Mouse (Mus musculus) liver, embryonic 14.5 days (tissue): ENCODE measurements around the gene Midn. TPM values are rescaled to one million over a fixed set of nuclear protein-coding genes. Genes with fewer than 3 reads are reported as not detected.

ENCODE experiments used
- ATAC-seq: fragments of 200-750 bp; cut with Nextera tagmentation; 2 replicates; pipeline ENCODE4 v1.8.0; 2017; ENCODE audit warnings: moderate number of reproducible peaks, mild to moderate bottlenecking, moderate library complexity; ENCODE audit not compliant: insufficient read depth
- DNase-seq, 3 experiments: peaks; one replicate each; pipeline ENCODE4 v3.0.0-alpha.2; 2012 to 2013; ENCODE audit warnings: low read depth in 3 of 3, low spot score in 3 of 3
- H3K27ac ChIP-seq: fragments of 300-500 bp; sonication (generic); 2 replicates; pipeline ENCODE4 v1.5.1; 2014; ENCODE audit warnings: moderate library complexity, mild to moderate bottlenecking, control low read depth, inconsistent platforms
- H3K27me3 ChIP-seq: fragments of 300-500 bp; sonication (generic); 2 replicates; pipeline ENCODE4 v1.6.1; 2014; ENCODE audit warnings: mild to moderate bottlenecking, low read length, moderate library complexity; ENCODE audit not compliant: control insufficient read depth, insufficient read depth
- H3K36me3 ChIP-seq: fragments of 300-500 bp; sonication (generic); replicated peaks from 2 replicates; pipeline ENCODE4 v1.6.1; 2014; ENCODE audit warnings: low read depth; ENCODE audit not compliant: control insufficient read depth, insufficient read depth
- H3K4me1 ChIP-seq, 2 experiments: fragments of 200-500 bp in 1 of 2; fragments of 300-500 bp in 1 of 2; sonication (generic) in 1 of 2; replicated peaks; 2 replicates each; pipeline ENCODE4 v1.6.1; 2012 to 2014; ENCODE audit warnings: antibody characterized with exemption in 1 of 2, inconsistent platforms in 1 of 2, low read length in 1 of 2; ENCODE audit not compliant: control insufficient read depth in 2 of 2, insufficient read depth in 2 of 2
- H3K4me2 ChIP-seq: fragments of 300-500 bp; sonication (generic); 2 replicates; pipeline ENCODE4 v1.6.1; 2014; ENCODE audit warnings: low read depth, mild to moderate bottlenecking, control low read depth, moderate library complexity
- H3K4me3 ChIP-seq, 2 experiments: fragments of 200-500 bp in 1 of 2; fragments of 300-500 bp in 1 of 2; sonication (generic) in 1 of 2; 2 replicates each; pipeline ENCODE4 v1.5.1; 2012 to 2014; ENCODE audit warnings: low read depth in 2 of 2, low read length in 2 of 2, mild to moderate bottlenecking in 2 of 2, control low read depth in 1 of 2, inconsistent platforms in 1 of 2, moderate library complexity in 1 of 2; ENCODE audit not compliant: insufficient read depth in 1 of 2
- H3K9ac ChIP-seq: fragments of 300-500 bp; sonication (generic); replicated peaks from 2 replicates; pipeline ENCODE4 v1.6.1; 2014; ENCODE audit warnings: mild to moderate bottlenecking, control low read depth, moderate library complexity
- H3K9me3 ChIP-seq: fragments of 300-500 bp; sonication (generic); 2 replicates; pipeline ENCODE4 v1.6.1; 2016; ENCODE audit warnings: low read length, mixed read lengths; ENCODE audit not compliant: control insufficient read depth
- CTCF ChIP-seq: IDR thresholded peaks from 2 replicates; pipeline ENCODE4 v1.5.1; 2016; ENCODE audit warnings: antibody characterized with exemption, low read depth, control low read depth
- EP300 ChIP-seq: IDR thresholded peaks from 2 replicates; pipeline ENCODE4 v1.6.1; 2016; ENCODE audit warnings: antibody characterized with exemption, low read depth
- WGBS: fragments of 180-500 bp; shearing (Covaris S2); extraction: QIAGEN DNeasy Blood & Tissue Kit; methylation state at CpG from one replicate; pipeline ENCODE4 v1.1.7; 2014; ENCODE audit not compliant: insufficient replicate concordance; 5-methylcytosine and 5-hydroxymethylcytosine counted together
- polyA plus RNA-seq, 2 experiments: library from polyadenylated mRNA; depleted of rRNA in 1 of 2; stranded (reverse) in 1 of 2; unstranded in 1 of 2; fragments of >200 nt; fragmentation: Nextera tagmentation in 1 of 2; extraction: Ambion mirVana in 1 of 2; gene quantifications; 2 replicates each; pipeline versions ENCODE4 v1.2.1 to v1.2.3; 2012 to 2014

Gene Midn
- polyA plus RNA-seq (2012; rRNA removed) (9.1 and 10.3 TPM in 2 replicates), polyA plus RNA-seq (2014; fragmentation: Nextera tagmentation; extraction: Ambion mirVana) (5.1 and 5.7 TPM in 2 replicates)

GRCm38 (mm10) chr10:80147719-80148601, at the start of gene Midn:
Midn (plus strand) TSS chr10:80148272.
- Histone ChIP-seq H3K9me3 (no peaks in the 10 kb centered on the region), H3K4me3 (peak within 1 kb of the TSS; percentile 72 to 90), H3K27ac (peak within 1 kb of the TSS; percentile 94), H3K4me1 (peaks cover 24 to 29% of the 10 kb centered on the region in 2 experiments), H3K9ac (peak within 1 kb of the TSS; percentile 81), H3K36me3 (peaks cover 27% of the 10 kb centered on the region), H3K27me3 (no peaks in the 10 kb centered on the region), H3K4me2 (peak within 1 kb of the TSS; percentile 99)
- TF ChIP-seq CTCF = peak; percentile 73
- TF ChIP-seq EP300 = no peak
- ATAC-seq (peak; percentile 32), DNase-seq (no peak)
- 2% methylated on average over 37 of the region's 42 CpGs for WGBS

GRCm38 (mm10) chr10:80098630-80099029, 49.4 kb upstream of the Midn start:
- no peak for ATAC-seq
- Histone ChIP-seq H3K4me1 (peaks cover 48 to 58% of the 10 kb centered on the region in 2 experiments), H3K27ac (peak overlapping the region; percentile 37), H3K4me2 (peak overlapping the region; percentile 2), H3K36me3 (no peaks in the 10 kb centered on the region), H3K9ac (no peak overlapping the region), H3K4me3 (no peak overlapping the region), H3K27me3 (no peaks in the 10 kb centered on the region), H3K9me3 (no peaks in the 10 kb centered on the region)
- no peak for DNase-seq
- 64% methylated on average over 5 of the region's 5 CpGs for WGBS
- TF ChIP-seq EP300 = no peak
- no peak for TF ChIP-seq CTCF

- Histone ChIP-seq H3K4me3 (peak overlapping the region; percentile 85 to 88), H3K27me3 (no peaks in the 10 kb centered on the region), H3K9me3 (no peaks in the 10 kb centered on the region), H3K4me1 (peaks cover 48 to 58% of the 10 kb centered on the region in 2 experiments), H3K4me2 (peak overlapping the region; percentile 82), H3K36me3 (no peaks in the 10 kb centered on the region), H3K9ac (peak overlapping the region; percentile 92), H3K27ac (peak overlapping the region; percentile 55)
- no peak for TF ChIP-seq EP300
- 40% methylated on average over 11 of the region's 11 CpGs for WGBS
- DNase-seq (peak in 1 of 3 experiments; percentile 7), ATAC-seq (no peak)
These were observed 47.1 kb upstream of the Midn start for GRCm38 (mm10) chr10:80100982-80101381.

GRCm38 (mm10) chr10:80102216-80102915, 45.7 kb upstream of the Midn start:
- Histone ChIP-seq H3K27me3 (no peaks in the 10 kb centered on the region), H3K4me3 (peak overlapping the region; percentile 85 to 88), H3K9me3 (no peaks in the 10 kb centered on the region), H3K4me1 (peaks cover 39 to 51% of the 10 kb centered on the region in 2 experiments), H3K27ac (peak overlapping the region; percentile 92), H3K36me3 (no peaks in the 10 kb centered on the region), H3K4me2 (peak overlapping the region; percentile 82), H3K9ac (peak overlapping the region; percentile 92)
- WGBS = under 1% methylated on average over 59 of the region's 59 CpGs
- DNase-seq (peak; percentile 76 to 78 (median 77)), ATAC-seq (peak; percentile 82)
- TF ChIP-seq CTCF = no peak
- TF ChIP-seq EP300 = no peak
